Mouse (Mus musculus) midbrain, embryonic 11.5 days (tissue): ENCODE measurements at regions not wholly inside any gene's neighbourhood (a gene's known extent, or its start where the extent isn't known, plus 50 kb on each side); places are given as distances from the start of the nearest gene placed in this dataset.

ENCODE experiments used
- ATAC-seq: fragments of 200-750 bp; cut with Nextera tagmentation; 2 replicates; pipeline ENCODE4 v1.8.0; 2017; ENCODE audit warnings: moderate TSS enrichment, moderate library complexity; ENCODE audit not compliant: low FRiP score
- DNase-seq: peaks from one replicate; pipeline ENCODE4 v3.0.0; 2015; ENCODE audit warnings: low spot score; ENCODE audit errors: missing footprints
- H3K27ac ChIP-seq: fragments of 300-500 bp; sonication (generic); 2 replicates; pipeline ENCODE4 v1.5.1; 2014; ENCODE audit warnings: low read depth, low read length
- H3K27me3 ChIP-seq: fragments of 300-500 bp; sonication (generic); 2 replicates; pipeline ENCODE4 v1.6.1; 2014; ENCODE audit warnings: mild to moderate bottlenecking, low read length, moderate library complexity, mixed read lengths; ENCODE audit not compliant: control insufficient read depth, insufficient read depth
- H3K36me3 ChIP-seq: fragments of 300-500 bp; sonication (generic); 2 replicates; pipeline ENCODE4 v1.6.1; 2014; ENCODE audit warnings: mild to moderate bottlenecking, low read length, moderate library complexity, mixed read lengths; ENCODE audit not compliant: control insufficient read depth, insufficient read depth
- H3K4me1 ChIP-seq: fragments of 300-500 bp; sonication (generic); 2 replicates; pipeline ENCODE4 v1.6.1; 2014; ENCODE audit warnings: low read length; ENCODE audit not compliant: control insufficient read depth, insufficient read depth
- H3K4me2 ChIP-seq: fragments of 300-500 bp; sonication (generic); 2 replicates; pipeline ENCODE4 v1.6.1; 2014; ENCODE audit warnings: mild to moderate bottlenecking, moderate library complexity
- H3K4me3 ChIP-seq: fragments of 300-500 bp; sonication (generic); 2 replicates; pipeline ENCODE4 v1.5.1; 2014; ENCODE audit warnings: low read depth, low read length
- H3K9ac ChIP-seq: fragments of 300-500 bp; sonication (generic); 2 replicates; pipeline ENCODE4 v1.6.1; 2014; ENCODE audit warnings: low read length
- H3K9me3 ChIP-seq: fragments of 300-500 bp; sonication (generic); 2 replicates; pipeline ENCODE4 v1.6.1; 2016; ENCODE audit warnings: low read length; ENCODE audit not compliant: control insufficient read depth
- WGBS: fragments of 180-500 bp; shearing (Covaris S2); extraction: QIAGEN DNeasy Blood & Tissue Kit; methylation state at CpG from one replicate; pipeline ENCODE4 v1.1.7; 2014; 5-methylcytosine and 5-hydroxymethylcytosine counted together

DNA sequence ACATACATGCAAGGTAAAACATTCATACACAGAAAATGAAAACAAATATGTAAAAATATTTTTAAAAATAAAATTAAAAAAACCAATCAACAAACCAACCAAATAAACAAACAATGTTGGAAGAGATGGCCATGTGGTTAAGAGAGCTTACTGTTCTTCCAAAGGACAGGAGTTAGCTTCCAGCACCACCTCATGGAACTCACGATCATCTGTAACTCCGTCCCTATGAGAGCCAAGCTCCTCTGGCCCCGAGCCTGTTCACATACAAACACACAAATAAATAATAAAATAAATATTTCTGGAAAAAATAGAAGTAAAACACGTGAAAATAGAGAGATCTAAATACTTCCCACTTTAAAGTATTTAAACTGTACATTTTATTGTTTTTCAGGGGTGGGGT, 269.5 kb downstream of the Zfp704 start:
- Histone ChIP-seq H3K4me2 (peak overlapping the region; percentile 45), H3K4me1 (peaks cover 18% of the 10 kb centered on the region; the same call in 1 of the 2 replicates), H3K36me3 (no peaks in the 10 kb centered on the region), H3K27ac (no peak overlapping the region), H3K9ac (no peak overlapping the region), H3K4me3 (no peak overlapping the region), H3K27me3 (peaks cover 5% of the 10 kb centered on the region), H3K9me3 (no peaks in the 10 kb centered on the region)
- DNase-seq, result no peak
- WGBS, result 34% methylated on average over 4 of the region's 4 CpGs
- ATAC-seq, result no peak

- Histone ChIP-seq H3K4me2 (no peak overlapping the region), H3K4me3 (no peak overlapping the region), H3K9ac (no peak overlapping the region), H3K27ac (no peak overlapping the region), H3K27me3 (peaks cover 3% of the 10 kb centered on the region; the same call in 1 of the 2 replicates), H3K4me1 (peaks cover 20% of the 10 kb centered on the region), H3K36me3 (no peaks in the 10 kb centered on the region), H3K9me3 (no peaks in the 10 kb centered on the region)
- ATAC-seq (no peak), DNase-seq (no peak)
- 58% methylated on average over 4 of the region's 4 CpGs for WGBS
Observed at GRCm38 (mm10) chr3:9339669-9340068, 270.2 kb downstream of the Zfp704 start.

DNA sequence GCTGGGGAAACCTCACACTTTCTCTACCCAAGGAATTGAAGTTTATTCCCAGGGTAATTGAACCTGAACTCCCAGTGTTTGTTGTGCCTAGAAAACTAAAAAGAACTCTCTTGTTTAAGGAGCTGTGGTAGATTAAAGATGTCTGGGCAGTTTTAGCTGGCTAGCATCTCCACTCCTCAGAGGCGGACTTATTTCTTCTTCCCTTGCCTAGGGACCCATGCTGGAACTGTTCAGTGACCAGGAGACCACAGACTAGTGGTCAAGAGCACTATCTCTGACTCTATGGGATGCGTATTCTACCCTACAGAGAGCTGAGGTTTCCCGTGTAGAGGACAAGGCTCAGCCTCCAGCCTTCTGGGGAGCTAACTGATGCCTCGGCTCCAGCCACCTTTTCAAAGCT, 274.3 kb downstream of the Zfp704 start:
- no peak overlapping the region for H3K4me3 ChIP-seq
- no peak overlapping the region for H3K27ac ChIP-seq
- H3K9me3 ChIP-seq, result no peaks in the 10 kb centered on the region
- peaks cover 8% of the 10 kb centered on the region for H3K4me1 ChIP-seq
- no peak overlapping the region for H3K9ac ChIP-seq
- H3K4me2 ChIP-seq, result no peak overlapping the region
- ATAC-seq (no peak), DNase-seq (peak; percentile 91)
- 32% methylated on average over 4 of the region's 4 CpGs for WGBS
- H3K27me3 ChIP-seq, result no peaks in the 10 kb centered on the region; the same call in 1 of the 2 replicates
- no peaks in the 10 kb centered on the region for H3K36me3 ChIP-seq
